Mouse (Mus musculus) embryonic fibroblast, embryonic 13.5 days (primary cell): ENCODE data around the gene H2afy. TPM values are rescaled to one million over a fixed set of nuclear protein-coding genes. Genes with fewer than 3 reads are reported as not detected.

ENCODE experiments used
- H3K27ac ChIP-seq: 2 replicates; pipeline ENCODE4 v1.5.1; 2012; ENCODE audit warnings: low read length, control low read depth, inconsistent platforms; ENCODE audit not compliant: insufficient read depth
- H3K4me1 ChIP-seq: 2 replicates; pipeline ENCODE4 v1.6.1; 2011; ENCODE audit warnings: low read length; ENCODE audit not compliant: control insufficient read depth, insufficient read depth
- H3K4me3 ChIP-seq: 2 replicates; pipeline ENCODE4 v1.5.1; 2011; ENCODE audit warnings: mild to moderate bottlenecking, control low read depth, low read length; ENCODE audit not compliant: insufficient read depth
- CTCF ChIP-seq: IDR thresholded peaks from 2 replicates; pipeline ENCODE4 v1.5.1; 2011; ENCODE audit warnings: mild to moderate bottlenecking, control low read depth, low read length, moderate library complexity, borderline replicate concordance; ENCODE audit not compliant: insufficient read depth
- POLR2A ChIP-seq: IDR thresholded peaks from 2 replicates; pipeline ENCODE4 v1.6.1; 2011; ENCODE audit warnings: low read depth, mild to moderate bottlenecking, control low read depth, low read length, moderate library complexity
- polyA plus RNA-seq: library from polyadenylated mRNA; stranded (reverse); fragments of >200 nt; gene quantifications from 2 replicates; pipeline ENCODE4 v1.2.4, GENCODE M21; 2011; ENCODE audit warnings: low read depth; ENCODE audit not compliant: missing spikeins, insufficient read length

H2afy gene
- polyA plus RNA-seq, 1 experiment = 88.5 TPM

DNA sequence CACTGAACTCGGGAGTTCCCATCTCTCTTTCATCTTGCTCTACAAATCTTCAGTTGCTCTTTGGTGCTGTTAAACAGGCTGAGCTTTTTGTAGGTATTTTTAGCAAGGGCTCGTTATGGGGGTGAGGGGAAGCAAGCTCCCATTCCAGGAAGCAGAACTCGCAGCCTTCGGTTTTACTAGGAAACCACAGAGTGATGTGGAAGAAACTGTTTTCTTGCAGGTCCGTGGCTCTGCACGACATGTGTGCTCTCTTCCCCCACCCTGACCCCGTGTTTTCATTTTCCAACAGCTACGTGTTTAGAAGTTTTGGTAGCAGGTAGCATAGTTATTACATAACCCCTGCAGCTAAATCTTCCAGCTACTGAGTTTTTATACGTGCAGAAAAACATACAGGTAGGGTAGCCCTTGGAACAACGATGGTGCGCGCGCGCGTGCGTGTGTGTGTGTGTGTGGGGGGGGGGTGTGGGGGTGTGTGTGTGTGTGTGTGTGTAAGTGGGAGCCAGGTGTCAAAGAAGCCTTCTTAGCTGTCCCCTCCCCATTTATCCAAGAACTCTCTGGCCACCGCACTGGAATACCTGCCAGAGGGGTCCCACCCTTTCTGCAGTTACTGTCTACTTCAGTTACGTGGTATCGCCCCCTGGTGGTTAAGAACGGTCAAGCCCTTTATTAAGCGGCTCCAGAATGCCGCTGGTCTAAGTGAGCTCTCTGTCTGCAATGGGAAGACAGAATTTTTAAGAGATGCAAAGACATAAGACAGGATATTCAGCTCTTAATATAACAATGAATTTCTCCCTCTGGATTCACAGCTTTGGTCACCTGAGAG lies 15.5 kb upstream of the H2afy start:
- Histone ChIP-seq H3K4me3 (no peak overlapping the region), H3K4me1 (no peaks in the 10 kb centered on the region), H3K27ac (no peak overlapping the region)
- TF ChIP-seq POLR2A (no peak), CTCF (0 out of 2 replicates have a peak, but pooled peaks have one; percentile 15)

DNA sequence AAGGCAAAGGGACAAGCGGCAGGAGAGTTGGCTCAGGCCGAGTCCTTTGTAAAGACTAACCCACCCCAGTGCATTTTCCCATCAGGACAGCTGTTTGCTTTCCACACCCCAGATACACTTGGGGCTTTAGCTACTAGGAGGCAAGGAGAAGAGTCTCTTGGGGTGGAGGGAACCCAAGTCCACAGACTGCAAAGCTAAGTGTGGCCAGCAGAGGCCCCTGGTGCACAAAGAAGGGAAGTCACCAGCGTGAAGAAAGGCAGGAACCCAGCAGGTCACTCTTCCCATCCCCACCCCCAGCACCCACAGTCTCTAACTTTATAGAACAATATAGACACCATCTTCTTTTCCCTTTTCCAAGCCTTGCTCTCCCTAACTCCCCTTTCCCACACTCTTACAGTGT lies 9.4 kb upstream of the H2afy start:
- Histone ChIP-seq H3K4me1 (no peaks in the 10 kb centered on the region), H3K27ac (no peak overlapping the region), H3K4me3 (no peak overlapping the region)
- TF ChIP-seq CTCF = no peak
- no peak for TF ChIP-seq POLR2A

DNA sequence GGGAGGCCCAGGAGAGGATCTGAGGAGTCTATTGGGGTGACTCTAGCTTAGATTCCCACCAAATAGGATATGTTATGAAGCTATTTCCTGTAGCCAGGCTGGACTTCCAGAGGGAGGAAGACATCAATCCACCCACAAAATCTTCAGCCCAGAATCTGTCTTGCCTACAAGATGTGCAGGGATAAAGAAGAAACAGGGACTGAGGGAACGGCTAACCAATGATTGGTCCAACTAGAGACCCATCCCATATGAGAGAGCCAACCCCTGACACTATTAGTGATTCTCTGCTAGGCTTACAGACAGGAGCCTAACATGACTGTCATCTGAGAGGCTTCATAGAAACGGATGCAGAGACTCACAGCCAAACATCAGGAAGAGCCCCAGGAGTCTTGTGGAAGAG lies 7.9 kb upstream of the H2afy start:
- Histone ChIP-seq H3K4me3 (no peak overlapping the region), H3K27ac (no peak overlapping the region), H3K4me1 (no peaks in the 10 kb centered on the region)
- TF ChIP-seq POLR2A = no peak
- no peak for TF ChIP-seq CTCF

DNA sequence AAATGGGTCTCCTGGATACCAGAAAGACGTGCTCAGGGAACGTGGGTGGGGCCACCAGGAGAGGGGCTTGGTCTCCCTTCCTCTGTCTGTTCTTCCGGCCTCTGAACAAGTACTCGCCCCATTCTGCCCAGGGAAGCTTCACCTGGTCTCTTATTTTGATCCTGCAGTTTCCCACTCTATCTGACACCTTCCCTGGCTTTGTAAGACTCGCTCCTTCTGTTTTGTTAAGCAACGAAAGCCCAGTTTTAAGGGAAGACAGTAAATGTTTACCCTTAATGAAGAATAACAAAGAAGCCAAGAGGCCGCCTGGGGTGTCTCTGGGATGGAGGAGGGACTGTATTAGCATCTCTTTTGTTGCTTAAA lies 7.0 kb upstream of the H2afy start:
- H3K4me1 ChIP-seq = no peaks in the 10 kb centered on the region
- TF ChIP-seq POLR2A (no peak), CTCF (no peak)
- H3K27ac ChIP-seq = no peak overlapping the region
- no peak overlapping the region for H3K4me3 ChIP-seq

DNA sequence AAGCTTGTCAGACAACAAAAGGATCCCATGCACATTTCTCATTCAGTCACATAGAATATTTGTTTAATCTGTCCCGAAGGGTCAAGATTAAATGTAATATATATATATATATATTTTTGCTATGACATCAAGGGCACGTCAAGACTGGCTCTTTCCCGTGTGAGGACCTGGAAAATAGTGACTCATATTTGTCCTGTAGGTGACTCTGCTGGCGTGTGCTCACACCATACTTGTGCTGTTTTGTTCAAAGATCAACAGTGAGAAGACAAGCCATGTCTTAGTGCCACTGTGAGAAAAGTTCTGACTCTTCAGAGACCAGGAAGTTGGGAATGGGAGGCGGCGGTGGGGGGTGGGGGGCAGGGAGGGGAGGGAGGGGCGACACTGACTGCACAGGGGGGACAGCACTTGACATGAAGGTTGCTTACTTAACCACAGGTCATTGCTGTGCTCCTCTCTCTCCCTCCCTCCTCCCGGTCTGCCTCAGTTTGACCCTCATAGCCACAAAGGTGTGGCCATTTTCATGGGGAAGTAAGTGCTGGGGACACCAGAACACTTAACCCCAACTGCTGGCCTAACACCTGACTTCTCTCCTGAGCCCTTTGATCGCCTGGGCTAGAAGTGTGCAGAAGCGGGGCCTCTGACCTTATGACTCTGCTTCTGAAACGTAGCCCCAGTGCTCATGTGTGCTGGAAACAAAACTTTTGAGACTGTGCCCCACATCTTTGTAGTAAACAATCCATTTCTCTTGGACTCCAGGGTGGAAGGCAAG lies 6.4 kb upstream of the H2afy start:
- TF ChIP-seq CTCF = no peak
- no peak for TF ChIP-seq POLR2A
- no peaks in the 10 kb centered on the region for H3K4me1 ChIP-seq
- no peak overlapping the region for H3K4me3 ChIP-seq
- H3K27ac ChIP-seq = no peak overlapping the region

DNA sequence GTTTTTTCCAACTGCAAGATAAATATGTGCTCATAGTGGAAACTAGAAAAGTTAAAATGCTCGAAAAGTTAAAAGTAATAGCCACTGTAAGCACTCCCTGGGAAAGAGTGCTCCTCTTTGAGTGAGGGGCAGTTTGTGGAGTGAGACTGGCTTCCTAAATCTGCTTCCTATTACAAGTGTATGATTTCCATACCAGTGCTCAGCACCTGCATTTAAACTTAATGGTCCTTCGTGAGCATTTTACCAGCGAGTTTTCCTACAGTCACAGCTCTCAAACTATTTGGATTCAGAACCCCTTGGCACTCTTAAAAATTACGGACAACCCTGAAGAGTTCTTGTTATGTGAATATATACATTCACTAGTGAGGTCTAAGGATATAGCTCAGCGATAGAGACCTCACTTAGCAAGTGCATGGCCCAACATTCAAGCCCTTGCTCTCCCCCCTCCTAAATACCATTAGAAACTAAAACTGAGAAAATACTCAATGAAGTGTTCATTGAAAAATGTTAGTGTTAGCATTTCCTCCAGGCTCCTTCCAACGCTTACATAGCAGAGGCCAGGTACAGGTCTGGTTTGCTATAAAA lies 3.1 kb upstream of the H2afy start:
- H3K27ac ChIP-seq = no peak overlapping the region
- H3K4me3 ChIP-seq = no peak overlapping the region
- TF ChIP-seq CTCF (no peak), POLR2A (no peak)
- H3K4me1 ChIP-seq = no peaks in the 10 kb centered on the region

DNA sequence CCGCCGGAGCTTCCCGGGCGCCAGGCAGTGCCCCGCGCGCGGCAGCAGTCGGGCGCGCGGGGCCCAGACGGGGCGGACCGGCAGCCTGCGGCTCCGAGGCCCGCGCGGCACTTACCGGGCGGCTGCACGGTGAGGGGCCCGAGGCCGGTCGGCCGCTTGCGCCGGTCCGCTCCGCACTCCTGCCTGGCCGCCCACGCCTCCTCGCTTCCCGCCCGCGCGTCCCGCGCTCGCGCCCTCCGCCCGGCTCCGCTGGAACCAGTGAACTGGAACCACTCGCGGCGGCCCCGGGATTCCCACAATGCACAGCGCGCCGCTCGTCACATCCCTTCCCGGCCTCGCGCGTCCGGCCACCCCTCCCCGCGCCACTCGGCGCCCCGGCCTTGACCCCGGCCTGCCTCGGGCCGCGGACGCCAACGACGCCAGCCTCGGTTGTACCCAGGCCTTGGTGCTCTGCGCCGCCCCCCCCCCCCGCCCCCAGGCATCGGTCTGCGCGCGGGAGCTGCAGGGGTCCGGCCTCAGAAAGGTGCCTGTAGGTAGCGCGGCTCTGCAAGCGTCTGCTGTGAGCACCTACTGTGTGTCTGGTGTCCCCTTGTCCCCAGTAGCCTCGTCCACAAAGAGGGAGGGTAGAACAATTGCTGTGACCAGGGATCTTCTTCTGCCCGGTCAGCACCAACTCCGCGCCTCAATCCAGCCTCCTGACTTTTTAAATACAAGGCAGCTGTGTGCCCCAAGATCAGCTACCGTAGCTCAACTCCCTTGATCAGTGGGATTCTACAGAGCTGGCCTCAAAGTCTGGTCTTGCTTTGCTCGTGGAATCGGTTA lies 719 bp downstream of the H2afy start:
- Histone ChIP-seq H3K4me3 (peak overlapping the region; percentile 98), H3K27ac (peak overlapping the region; percentile 68), H3K4me1 (peaks cover 4% of the 10 kb centered on the region; the same call in 1 of the 2 replicates)
- TF ChIP-seq CTCF = no peak
- TF ChIP-seq POLR2A = peak; percentile 68

DNA sequence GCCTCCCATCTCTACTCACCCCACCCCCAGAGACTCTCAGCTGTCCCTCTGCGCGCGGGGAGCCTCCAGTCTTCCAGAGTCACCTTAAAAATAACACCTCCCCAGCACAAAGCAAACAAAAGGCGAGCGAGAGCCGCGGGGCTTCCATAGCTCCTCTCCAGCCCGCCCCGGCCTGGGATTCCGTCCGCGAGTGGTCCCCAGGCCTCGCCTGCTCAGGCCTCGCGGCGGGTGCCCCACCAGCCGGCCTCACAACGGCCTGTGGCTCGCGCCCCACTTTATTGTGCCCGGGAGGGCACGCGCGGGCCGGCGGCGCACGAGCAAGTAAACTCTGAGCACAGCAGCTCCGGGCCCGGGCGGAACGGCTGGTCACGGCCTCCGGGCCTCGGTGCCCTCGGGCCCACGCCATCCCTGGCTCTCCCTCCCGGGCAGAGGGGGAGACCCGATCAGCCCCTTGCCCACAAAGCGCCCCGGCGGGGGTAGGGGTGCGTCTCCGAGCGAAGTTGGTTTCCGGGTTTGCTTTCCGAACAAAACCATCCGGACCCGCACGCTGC lies 1.5 kb downstream of the H2afy start:
- Histone ChIP-seq H3K27ac (peak overlapping the region; percentile 68), H3K4me3 (peak overlapping the region; percentile 98), H3K4me1 (peaks cover 4% of the 10 kb centered on the region; the same call in 1 of the 2 replicates)
- TF ChIP-seq POLR2A (no peak), CTCF (no peak)

DNA sequence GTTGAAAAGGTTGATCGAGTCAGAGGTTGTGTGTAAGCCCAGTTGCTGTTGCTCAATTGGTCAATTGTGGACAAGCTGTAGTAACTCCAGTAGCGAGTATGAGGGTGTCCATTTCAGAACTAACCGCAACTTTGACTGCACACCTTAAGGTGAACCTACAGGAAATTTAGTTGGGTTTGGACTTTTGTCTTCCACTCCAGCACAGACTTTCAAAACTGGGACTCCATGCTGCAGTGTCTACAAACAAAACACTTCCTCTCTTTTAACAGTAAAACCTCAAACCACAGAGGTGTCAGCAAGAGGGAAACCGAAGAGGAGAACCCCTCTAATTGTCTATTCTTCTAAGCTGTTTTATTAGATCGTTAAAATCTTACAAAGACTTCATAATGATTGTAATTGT lies 2.1 kb downstream of the H2afy start:
- TF ChIP-seq POLR2A = no peak
- no peak for TF ChIP-seq CTCF
- no peak overlapping the region for H3K27ac ChIP-seq
- H3K4me3 ChIP-seq = peak overlapping the region; percentile 98
- peaks cover 4% of the 10 kb centered on the region; the same call in 1 of the 2 replicates for H3K4me1 ChIP-seq
